23 mouse cellular contexts compared by ENCODE assay signal in genomic region chr9:4555415-4555959, GRCm38 (mm10).
DNase-seq lines count a peak whose midpoint lies in the region; ATAC-seq and TF ChIP-seq lines count a peak whose summit lies in the region.
"Had no signal": no experiment of that assay in that cellular context is flagged by ENCODE, and none has a peak within 500 bp of the region (broad histone marks: within the 10 kb centered on the region; RNA-seq: fewer than 3 reads in every experiment).

No protein-coding gene starts in this region.

- H3K4me3 ChIP-seq in cerebellum, adult 2 months (replicated peaks; ENCODE audit: insufficient read depth, low read depth, low read length): no peak overlapping the region
- H3K4me3 ChIP-seq in midbrain, embryonic 11.5 days (ENCODE audit: low read depth, low read length): no peak overlapping the region
- H3K4me3 ChIP-seq in midbrain, embryonic 10.5 days: no peak overlapping the region
- no peak overlapping the region for H3K4me3 ChIP-seq in midbrain, embryonic 13.5 days (replicated peaks)
- H3K4me3 ChIP-seq: embryonic facial prominence, embryonic 15.5 days; heart, embryonic 15.5 days; limb, embryonic 13.5 days; liver, embryonic 13.5 days; neural tube, embryonic 13.5 days had no signal

- no peaks in the 10 kb centered on the region for H3K27me3 ChIP-seq in cerebellum, adult 2 months (ENCODE audit: control insufficient read depth, insufficient read depth, low read length)
- H3K27me3 ChIP-seq in midbrain, embryonic 11.5 days (ENCODE audit: control insufficient read depth, insufficient read depth, low read length): no peaks in the 10 kb centered on the region
- H3K27me3 ChIP-seq in midbrain, embryonic 10.5 days (ENCODE audit: low read depth, poor library complexity, severe bottlenecking): no peaks in the 10 kb centered on the region
- no peaks in the 10 kb centered on the region for H3K27me3 ChIP-seq in midbrain, embryonic 13.5 days
- H3K27me3 ChIP-seq: embryonic facial prominence, embryonic 15.5 days; heart, embryonic 15.5 days; limb, embryonic 13.5 days; liver, embryonic 13.5 days; neural tube, embryonic 13.5 days had no signal

- no peaks in the 10 kb centered on the region; the same call in 1 of the 2 replicates for H3K4me1 ChIP-seq in cerebellum, adult 2 months (ENCODE audit: control insufficient read depth, insufficient read depth, low read length)
- peaks cover 2% of the 10 kb centered on the region; the same call in 1 of the 2 replicates for H3K4me1 ChIP-seq in midbrain, embryonic 11.5 days (ENCODE audit: control insufficient read depth, insufficient read depth, low read length)
- peaks cover 6% of the 10 kb centered on the region; the same call in 1 of the 2 replicates for H3K4me1 ChIP-seq in midbrain, embryonic 10.5 days
- peaks cover 4% of the 10 kb centered on the region; the same call in 1 of the 2 replicates for H3K4me1 ChIP-seq in midbrain, embryonic 13.5 days (replicated peaks)
- H3K4me1 ChIP-seq: embryonic facial prominence, embryonic 15.5 days; heart, embryonic 15.5 days; limb, embryonic 13.5 days; liver, embryonic 13.5 days; neural tube, embryonic 13.5 days had no signal

- TF ChIP-seq POLR2A in cerebellum, adult 2 months (IDR thresholded peaks at IDR 0.05; ENCODE audit: borderline replicate concordance, insufficient read depth, low read length): no peak

- ATAC-seq in midbrain, embryonic 11.5 days (ENCODE audit: low FRiP score): peak; percentile 48; the same call in 1 of the 2 replicates
- ATAC-seq in midbrain, embryonic 13.5 days: peak; percentile 45
- ATAC-seq: CD4-positive, CD25-positive, alpha-beta regulatory T cell, adult 4 months; forebrain, embryonic 16.5 days had no signal

- H3K9ac ChIP-seq in midbrain, embryonic 11.5 days (ENCODE audit: low read length): no peak overlapping the region
- no peak overlapping the region for H3K9ac ChIP-seq in midbrain, embryonic 13.5 days (replicated peaks)
- H3K9ac ChIP-seq: embryonic facial prominence, embryonic 15.5 days; heart, embryonic 15.5 days; hindbrain, embryonic 14.5 days; limb, embryonic 13.5 days; liver, embryonic 13.5 days; lung, embryonic 14.5 days; neural tube, embryonic 13.5 days had no signal

- peak overlapping the region; percentile 69 for H3K27ac ChIP-seq in cerebellum, adult 2 months (ENCODE audit: insufficient read depth, low read length)
- no peak overlapping the region for H3K27ac ChIP-seq in midbrain, embryonic 11.5 days (ENCODE audit: low read depth, low read length)
- no peak overlapping the region for H3K27ac ChIP-seq in midbrain, embryonic 10.5 days (replicated peaks)
- H3K27ac ChIP-seq in midbrain, embryonic 13.5 days: no peak overlapping the region
- H3K27ac ChIP-seq: embryonic facial prominence, embryonic 15.5 days; heart, embryonic 15.5 days; hindbrain, embryonic 14.5 days; limb, embryonic 13.5 days; liver, embryonic 13.5 days; neural tube, embryonic 13.5 days had no signal

- peak in 1 of 2 experiments; percentile 32 for DNase-seq in cerebellum, adult 2 months
- no peak for DNase-seq in cerebellum, adult 11 months
- DNase-seq in midbrain, embryonic 11.5 days (ENCODE audit: low spot score, missing footprints): no peak
- DNase-seq in midbrain, embryonic 10.5 days (ENCODE audit: low spot score): no peak
- no peak for DNase-seq in thymus, postnatal 36 days
- no peak for DNase-seq in cerebellum, adult 18-20 months
- DNase-seq in gastrocnemius, postnatal 10 days: no peak
- DNase-seq: adrenal gland, adult 8-10 months; cerebellum, adult 9-11 months; gastrocnemius, postnatal 36 days; heart, postnatal 36 days; kidney, adult 8-10 months; liver, embryonic 13.5 days; lung, embryonic 14.5 days; thymus, adult 18-20 months had no signal

- no peak for TF ChIP-seq CTCF in cerebellum, adult 2 months (IDR thresholded peaks at IDR 0.05; ENCODE audit: borderline replicate concordance, insufficient read depth, low read depth, low read length)

- no peaks in the 10 kb centered on the region for H3K36me3 ChIP-seq in midbrain, embryonic 11.5 days (ENCODE audit: control insufficient read depth, insufficient read depth, low read length)
- H3K36me3 ChIP-seq in midbrain, embryonic 10.5 days: no peaks in the 10 kb centered on the region
- H3K36me3 ChIP-seq in midbrain, embryonic 13.5 days: no peaks in the 10 kb centered on the region
- H3K36me3 ChIP-seq: embryonic facial prominence, embryonic 15.5 days; heart, embryonic 15.5 days; limb, embryonic 13.5 days; liver, embryonic 13.5 days; neural tube, embryonic 13.5 days had no signal

- WGBS in cerebellum, adult 2 months: 41% methylated on average over 4 of the region's 4 CpGs
- WGBS in midbrain, embryonic 11.5 days: 62% methylated on average over 4 of the region's 4 CpGs
- 71% methylated on average over 4 of the region's 4 CpGs for WGBS in midbrain, embryonic 10.5 days
- 58% methylated on average over 4 of the region's 4 CpGs for WGBS in midbrain, embryonic 13.5 days

- no peak overlapping the region for H3K4me2 ChIP-seq in midbrain, embryonic 11.5 days
- no peak overlapping the region for H3K4me2 ChIP-seq in midbrain, embryonic 13.5 days (replicated peaks)
- H3K4me2 ChIP-seq: embryonic facial prominence, embryonic 15.5 days; heart, embryonic 15.5 days; hindbrain, embryonic 14.5 days; limb, embryonic 13.5 days; liver, embryonic 13.5 days; lung, embryonic 14.5 days; neural tube, embryonic 13.5 days had no signal

- H3K9me3 ChIP-seq in midbrain, embryonic 11.5 days (ENCODE audit: control insufficient read depth, low read length): no peaks in the 10 kb centered on the region
- no peaks in the 10 kb centered on the region for H3K9me3 ChIP-seq in midbrain, embryonic 10.5 days (replicated peaks)
- no peaks in the 10 kb centered on the region for H3K9me3 ChIP-seq in midbrain, embryonic 13.5 days
- H3K9me3 ChIP-seq: embryonic facial prominence, embryonic 15.5 days; heart, embryonic 15.5 days; limb, embryonic 13.5 days; liver, embryonic 13.5 days; neural tube, embryonic 13.5 days had no signal
